Mouse (Mus musculus): ENCODE measurements at regions not wholly inside any gene's neighbourhood (a gene's known extent, or its start where the extent isn't known, plus 50 kb on each side); places are given as distances from the start of the nearest gene placed in this dataset.

- no peak for DNase-seq
Observed at GRCm38 (mm10) chr8:128559004-128559662, 126.3 kb upstream of the Itgb1 start.

- no peak for DNase-seq
Observed at GRCm38 (mm10) chr8:128560418-128560817, 125.0 kb upstream of the Itgb1 start.

- DNase-seq = no peak
Observed at GRCm38 (mm10) chr8:128561016-128561415, 124.4 kb upstream of the Itgb1 start.

GRCm38 (mm10) chr8:128562625-128563024, 122.8 kb upstream of the Itgb1 start:
- peak; percentile 30 for DNase-seq

GRCm38 (mm10) chr8:128563744-128564143, 121.7 kb upstream of the Itgb1 start:
- no peak for DNase-seq

- DNase-seq = no peak
Observed at GRCm38 (mm10) chr8:128572291-128572690, 113.2 kb upstream of the Itgb1 start.

- DNase-seq = no peak
Observed at GRCm38 (mm10) chr8:128594114-128594513, 91.3 kb upstream of the Itgb1 start.

GRCm38 (mm10) chr8:128594780-128595179, 90.7 kb upstream of the Itgb1 start:
- peak; percentile 22 for DNase-seq

GRCm38 (mm10) chr8:128605588-128605987, 79.9 kb upstream of the Itgb1 start:
- DNase-seq = no peak

GRCm38 (mm10) chr8:128608876-128609275, 76.6 kb upstream of the Itgb1 start:
- DNase-seq = peak; percentile 33

- no peak for DNase-seq
Observed at GRCm38 (mm10) chr8:128612607-128613006, 72.8 kb upstream of the Itgb1 start.

- DNase-seq = no peak
Observed at GRCm38 (mm10) chr8:128617854-128618253, 67.6 kb upstream of the Itgb1 start.

GRCm38 (mm10) chr8:128619086-128619485, 66.4 kb upstream of the Itgb1 start:
- DNase-seq = no peak
